Mouse (Mus musculus) limb, embryonic 12.5 days (tissue): ENCODE measurements around the gene Igfbp6. TPM values are rescaled to one million over a fixed set of nuclear protein-coding genes. Genes with fewer than 3 reads are reported as not detected.

Experiments used
- ATAC-seq: fragments of 200-750 bp; cut with Nextera tagmentation; 2 replicates; pipeline ENCODE4 v1.8.0; 2017; ENCODE audit warnings: low read depth, moderate TSS enrichment; ENCODE audit not compliant: insufficient number of reproducible peaks, insufficient read depth, low FRiP score, low TSS enrichment
- H3K27ac ChIP-seq: fragments of 300-500 bp; sonication (generic); 2 replicates; pipeline ENCODE4 v1.5.1; 2016; ENCODE audit warnings: mild to moderate bottlenecking, moderate library complexity
- H3K27me3 ChIP-seq: fragments of 300-500 bp; sonication (generic); 2 replicates; pipeline ENCODE4 v1.6.1; 2016; ENCODE audit warnings: mild to moderate bottlenecking, moderate library complexity
- H3K36me3 ChIP-seq: fragments of 300-500 bp; sonication (generic); 2 replicates; pipeline ENCODE4 v1.6.1; 2016; ENCODE audit warnings: mild to moderate bottlenecking, moderate library complexity
- H3K4me1 ChIP-seq: fragments of 300-500 bp; sonication (generic); replicated peaks from 2 replicates; pipeline ENCODE4 v1.6.1; 2016
- H3K4me2 ChIP-seq: fragments of 300-500 bp; sonication (generic); 2 replicates; pipeline ENCODE4 v1.6.1; 2016; ENCODE audit warnings: mild to moderate bottlenecking, moderate library complexity
- H3K4me3 ChIP-seq: fragments of 300-500 bp; sonication (generic); replicated peaks from 2 replicates; pipeline ENCODE4 v1.5.1; 2016; ENCODE audit warnings: mild to moderate bottlenecking
- H3K9ac ChIP-seq: fragments of 300-500 bp; sonication (generic); replicated peaks from 2 replicates; pipeline ENCODE4 v1.6.1; 2016; ENCODE audit warnings: mild to moderate bottlenecking, moderate library complexity
- H3K9me3 ChIP-seq: fragments of 300-500 bp; sonication (generic); 2 replicates; pipeline ENCODE4 v1.6.1; 2016; ENCODE audit warnings: mild to moderate bottlenecking, moderate library complexity
- WGBS: fragments of 180-500 bp; shearing (Covaris S2); methylation state at CpG from one replicate; pipeline ENCODE4 v1.1.7; 2016; 5-methylcytosine and 5-hydroxymethylcytosine counted together
- polyA plus RNA-seq: library from polyadenylated mRNA; unstranded; fragments of >200 nt; fragmentation: Nextera tagmentation; extraction: Ambion mirVana; gene quantifications from 2 replicates; pipeline ENCODE4 v1.2.1, GENCODE M21; 2016

Igfbp6 gene
- polyA plus RNA-seq, 1 experiment from 2014 or later = 1.2 TPM

GRCm38 (mm10) chr15:102119121-102119830 lies 24.9 kb upstream of the Igfbp6 start:
- H3K9ac ChIP-seq = no peak overlapping the region

DNA sequence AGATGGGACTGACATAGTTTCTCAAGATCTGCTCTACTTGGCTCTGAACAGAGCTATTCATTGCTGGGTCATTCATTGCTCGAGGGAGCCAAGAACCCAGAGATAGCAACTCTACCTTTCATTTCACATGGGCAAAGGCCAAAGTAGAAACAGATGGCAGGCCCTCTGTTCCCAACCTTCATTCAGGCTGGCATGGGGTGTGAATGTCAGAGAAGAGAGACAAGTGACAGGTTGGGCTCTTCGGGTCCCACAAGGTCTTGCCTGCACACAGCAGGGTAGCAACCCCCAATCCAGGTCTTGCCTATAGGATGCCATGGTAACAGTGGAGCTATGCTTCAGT lies 24.4 kb upstream of the Igfbp6 start:
- Histone ChIP-seq H3K9me3 (no peaks in the 10 kb centered on the region), H3K4me3 (no peak overlapping the region), H3K27ac (no peak overlapping the region), H3K27me3 (no peaks in the 10 kb centered on the region), H3K9ac (no peak overlapping the region), H3K36me3 (peaks cover 85% of the 10 kb centered on the region), H3K4me2 (no peak overlapping the region), H3K4me1 (no peaks in the 10 kb centered on the region)
- ATAC-seq = no peak
- WGBS = 76% methylated on average over 2 of the region's 2 CpGs

More at GRCm38 (mm10) chr15:102119121-102119830, 24.9 kb upstream of the Igfbp6 start:
- no peak overlapping the region for H3K4me3 ChIP-seq
- H3K36me3 ChIP-seq = peaks cover 85% of the 10 kb centered on the region
- H3K27me3 ChIP-seq = no peaks in the 10 kb centered on the region
- ATAC-seq = no peak
- 69% methylated on average over 8 of the region's 8 CpGs for WGBS
- no peaks in the 10 kb centered on the region for H3K9me3 ChIP-seq
- H3K4me1 ChIP-seq = no peaks in the 10 kb centered on the region
- H3K27ac ChIP-seq = no peak overlapping the region
- no peak overlapping the region for H3K4me2 ChIP-seq

GRCm38 (mm10) chr15:102120530-102120929 lies 23.6 kb upstream of the Igfbp6 start:
- H3K9me3 ChIP-seq = no peaks in the 10 kb centered on the region
- H3K4me3 ChIP-seq = no peak overlapping the region
- H3K27me3 ChIP-seq = no peaks in the 10 kb centered on the region
- ATAC-seq = no peak
- peaks cover 85% of the 10 kb centered on the region for H3K36me3 ChIP-seq
- no peak overlapping the region for H3K4me2 ChIP-seq
- H3K27ac ChIP-seq = no peak overlapping the region
- H3K4me1 ChIP-seq = no peaks in the 10 kb centered on the region
- no peak overlapping the region for H3K9ac ChIP-seq
- 81% methylated on average over 5 of the region's 5 CpGs for WGBS

- Histone ChIP-seq H3K36me3 (peaks cover 83% of the 10 kb centered on the region), H3K4me2 (no peak overlapping the region), H3K27ac (no peak overlapping the region), H3K27me3 (no peaks in the 10 kb centered on the region), H3K4me3 (no peak overlapping the region), H3K9me3 (no peaks in the 10 kb centered on the region), H3K4me1 (no peaks in the 10 kb centered on the region), H3K9ac (no peak overlapping the region)
- ATAC-seq = no peak
- WGBS = 75% methylated on average over 2 of the region's 2 CpGs
Observed at GRCm38 (mm10) chr15:102126303-102126702, 17.9 kb upstream of the Igfbp6 start.

- H3K27me3 ChIP-seq = no peaks in the 10 kb centered on the region
- ATAC-seq = no peak
- WGBS = 89% methylated on average over 9 of the region's 9 CpGs
- no peak overlapping the region for H3K9ac ChIP-seq
- peaks cover 53% of the 10 kb centered on the region for H3K36me3 ChIP-seq
- H3K4me3 ChIP-seq = no peak overlapping the region
- no peak overlapping the region for H3K4me2 ChIP-seq
- H3K4me1 ChIP-seq = peaks cover 11% of the 10 kb centered on the region
- H3K27ac ChIP-seq = no peak overlapping the region
- no peaks in the 10 kb centered on the region for H3K9me3 ChIP-seq
Observed at GRCm38 (mm10) chr15:102133314-102133713, 10.8 kb upstream of the Igfbp6 start.

DNA sequence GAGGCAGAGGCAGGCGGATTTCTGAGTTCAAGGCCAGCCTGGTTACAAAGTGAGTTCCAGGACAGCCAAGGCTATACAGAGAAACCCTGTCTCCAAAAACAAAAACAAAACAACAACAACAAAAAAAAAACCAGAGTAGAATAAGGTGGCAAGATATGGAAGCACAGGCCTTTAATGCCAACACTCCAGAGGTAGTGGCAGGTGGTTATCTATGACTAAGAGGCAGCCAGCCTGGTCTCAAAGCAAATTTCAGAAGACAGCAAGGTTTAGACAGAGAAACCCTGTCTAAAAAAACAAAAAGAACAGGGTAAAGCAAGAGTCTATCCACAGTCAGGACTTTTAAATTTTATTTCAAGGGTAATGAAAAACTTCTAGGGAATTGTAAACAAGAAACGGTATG lies 9.5 kb upstream of the Igfbp6 start:
- Histone ChIP-seq H3K4me3 (no peak overlapping the region), H3K36me3 (peaks cover 39% of the 10 kb centered on the region), H3K4me2 (peak overlapping the region; percentile 78; the same call in 1 of the 2 replicates), H3K27me3 (no peaks in the 10 kb centered on the region), H3K9me3 (no peaks in the 10 kb centered on the region), H3K27ac (no peak overlapping the region), H3K9ac (no peak overlapping the region), H3K4me1 (peaks cover 11% of the 10 kb centered on the region)
- WGBS = 94% methylated on average over 2 of the region's 2 CpGs
- no peak for ATAC-seq

- Histone ChIP-seq H3K4me3 (peak overlapping the region; percentile 82), H3K27me3 (no peaks in the 10 kb centered on the region), H3K4me1 (peaks cover 11% of the 10 kb centered on the region), H3K9me3 (no peaks in the 10 kb centered on the region), H3K4me2 (peak overlapping the region; percentile 78), H3K9ac (peak overlapping the region; percentile 79), H3K27ac (peak overlapping the region; percentile 77), H3K36me3 (peaks cover 30% of the 10 kb centered on the region)
- peak; percentile 75 for ATAC-seq
- WGBS = 3% methylated on average over 35 of the region's 35 CpGs
Observed at GRCm38 (mm10) chr15:102135522-102136128, 8.5 kb upstream of the Igfbp6 start.

GRCm38 (mm10) chr15:102136129-102136758 lies 7.9 kb upstream of the Igfbp6 start, which contains the start of gene Spryd3:
Gene Spryd3, minus strand, starts transcription at chr15:102136234.
- Histone ChIP-seq H3K27ac (peak within 1 kb of the TSS; percentile 77), H3K9me3 (no peaks in the 10 kb centered on the region), H3K4me1 (peaks cover 11% of the 10 kb centered on the region), H3K9ac (peak within 1 kb of the TSS; percentile 79), H3K36me3 (peaks cover 24% of the 10 kb centered on the region), H3K4me3 (peak within 1 kb of the TSS; percentile 82), H3K4me2 (peak within 1 kb of the TSS; percentile 78), H3K27me3 (no peaks in the 10 kb centered on the region)
- ATAC-seq = peak; percentile 98
- WGBS = under 1% methylated on average over 50 of the region's 50 CpGs

DNA sequence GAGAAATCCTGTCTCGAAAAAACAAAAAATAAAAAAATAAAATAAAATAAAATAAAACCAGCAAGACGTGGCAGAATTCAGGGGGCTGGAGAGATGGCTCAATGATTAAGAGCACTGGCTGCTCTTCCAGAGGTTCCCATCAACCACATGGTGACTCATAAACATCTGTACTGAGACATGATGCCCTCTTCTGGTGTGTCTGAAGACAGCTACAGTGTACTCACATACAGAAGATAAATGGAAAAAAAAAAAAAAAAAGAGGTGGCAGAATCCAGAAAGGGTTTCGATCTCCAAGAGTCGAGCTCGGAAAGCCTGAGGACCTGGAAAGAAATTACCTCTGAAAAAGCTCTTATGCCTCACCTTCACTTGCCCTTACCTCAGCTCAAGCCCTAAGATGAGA lies 3.0 kb upstream of the Igfbp6 start:
- peaks cover 41% of the 10 kb centered on the region for H3K27me3 ChIP-seq
- no peak overlapping the region for H3K9ac ChIP-seq
- peaks cover 13% of the 10 kb centered on the region for H3K4me1 ChIP-seq
- no peak overlapping the region for H3K27ac ChIP-seq
- ATAC-seq = no peak
- H3K9me3 ChIP-seq = no peaks in the 10 kb centered on the region
- no peak overlapping the region for H3K4me3 ChIP-seq
- WGBS = 90% methylated on average over 5 of the region's 5 CpGs
- H3K36me3 ChIP-seq = no peaks in the 10 kb centered on the region
- no peak overlapping the region for H3K4me2 ChIP-seq

GRCm38 (mm10) chr15:102142914-102143912 lies 949 bp upstream of the Igfbp6 start:
- H3K9me3 ChIP-seq = no peaks in the 10 kb centered on the region
- WGBS = 60% methylated on average over 23 of the region's 23 CpGs

More at GRCm38 (mm10) chr15:102142914-102143912, 949 bp upstream of the Igfbp6 start:
- Histone ChIP-seq H3K4me3 (no peak overlapping the region), H3K36me3 (no peaks in the 10 kb centered on the region), H3K4me1 (peaks cover 9% of the 10 kb centered on the region), H3K4me2 (no peak overlapping the region), H3K27ac (no peak overlapping the region), H3K9ac (no peak overlapping the region), H3K27me3 (peaks cover 45% of the 10 kb centered on the region)
- no peak for ATAC-seq
